Mouse (Mus musculus) stomach, postnatal 0 days (tissue): ENCODE measurements at regions not wholly inside any gene's neighbourhood (a gene's known extent, or its start where the extent isn't known, plus 50 kb on each side); places are given as distances from the start of the nearest gene placed in this dataset.

Source experiments
- CTCF ChIP-seq: IDR thresholded peaks from 2 replicates; pipeline ENCODE4 v1.5.1; 2016; ENCODE audit warnings: antibody characterized with exemption, low read depth, mild to moderate bottlenecking, moderate library complexity
- EP300 ChIP-seq: optimal IDR thresholded peaks from 2 replicates; pipeline ENCODE3; 2016; ENCODE audit warnings: antibody characterized with exemption

DNA sequence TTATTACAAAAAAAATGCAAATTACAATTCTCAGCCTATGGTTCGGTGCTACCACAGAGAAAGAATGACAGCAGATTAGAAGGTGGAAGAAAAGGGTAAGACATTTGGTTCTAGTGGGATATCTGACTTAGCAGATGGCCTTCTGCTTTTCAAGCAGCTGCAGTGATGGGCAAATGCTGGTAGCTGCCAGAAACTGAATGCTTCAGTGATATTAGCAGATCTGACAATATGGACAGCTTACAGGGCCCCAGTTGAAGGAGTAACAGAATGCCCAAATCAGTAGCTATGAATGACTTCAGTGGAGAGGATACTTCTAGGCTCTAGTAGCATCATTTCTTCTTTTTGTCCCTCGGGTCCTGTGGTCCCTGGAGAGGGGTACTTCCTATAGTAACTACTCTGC lies 143.9 kb upstream of the Rps6ka3 start:
- no peak for TF ChIP-seq CTCF
- TF ChIP-seq EP300 = no peak
